Mouse (Mus musculus) myocyte (in vitro differentiated cells): ENCODE measurements around the gene Hsd17b14.

Source experiments
- CEBPB ChIP-seq: IDR thresholded peaks from 2 replicates; pipeline ENCODE4 v1.6.1; 2011; ENCODE audit warnings: mild to moderate bottlenecking, moderate library complexity; ENCODE audit not compliant: poor library complexity, insufficient read depth, severe bottlenecking
- E2F4 ChIP-seq: IDR thresholded peaks from one replicate; pipeline ENCODE4 v1.6.1; 2011; ENCODE audit warnings: mild to moderate bottlenecking, control low read depth, moderate library complexity; ENCODE audit not compliant: insufficient read depth
- MAX ChIP-seq: IDR thresholded peaks from one replicate; pipeline ENCODE4 v1.6.1; 2011; ENCODE audit warnings: low read depth, mild to moderate bottlenecking, control low read depth
- MYOD1 ChIP-seq, 3 experiments: IDR thresholded peaks; one replicate each; pipeline ENCODE4 v1.6.1; 2011; ENCODE audit warnings: control low read depth in 2 of 3, low read depth in 2 of 3, mild to moderate bottlenecking in 2 of 3, moderate library complexity in 1 of 3; ENCODE audit not compliant: insufficient read length in 2 of 3, control insufficient read depth in 1 of 3
- MYOG ChIP-seq, 3 experiments: IDR thresholded peaks; one replicate each; pipeline ENCODE4 v1.6.1; 2011; ENCODE audit warnings: control low read depth in 2 of 3, low read depth in 2 of 3, mild to moderate bottlenecking in 2 of 3; ENCODE audit not compliant: insufficient read length in 2 of 3, control insufficient read depth in 1 of 3, insufficient read depth in 1 of 3
- POLR2A ChIP-seq: IDR thresholded peaks from one replicate; pipeline ENCODE4 v1.6.1; 2011; ENCODE audit warnings: low read depth, mild to moderate bottlenecking, control low read depth, moderate library complexity; ENCODE audit not compliant: insufficient read length
- REST ChIP-seq: IDR thresholded peaks from one replicate; pipeline ENCODE4 v1.6.1; 2011; ENCODE audit warnings: mild to moderate bottlenecking, control low read depth, moderate library complexity; ENCODE audit not compliant: insufficient read depth, insufficient read length
- SRF ChIP-seq: IDR thresholded peaks from one replicate; pipeline ENCODE4 v1.6.1; 2011; ENCODE audit warnings: low read depth; ENCODE audit not compliant: control insufficient read depth, insufficient read length
- TCF12 ChIP-seq: IDR thresholded peaks from one replicate; pipeline ENCODE4 v1.6.1; 2011; ENCODE audit warnings: mild to moderate bottlenecking, control low read depth; ENCODE audit not compliant: poor library complexity, insufficient read depth, severe bottlenecking
- TCF3 ChIP-seq: IDR thresholded peaks from one replicate; pipeline ENCODE4 v1.6.1; 2011; ENCODE audit warnings: low read depth, control low read depth; ENCODE audit not compliant: insufficient read length
- USF1 ChIP-seq: IDR thresholded peaks from one replicate; pipeline ENCODE4 v1.6.1; 2011; ENCODE audit warnings: low read depth, mild to moderate bottlenecking, control low read depth, moderate library complexity

DNA sequence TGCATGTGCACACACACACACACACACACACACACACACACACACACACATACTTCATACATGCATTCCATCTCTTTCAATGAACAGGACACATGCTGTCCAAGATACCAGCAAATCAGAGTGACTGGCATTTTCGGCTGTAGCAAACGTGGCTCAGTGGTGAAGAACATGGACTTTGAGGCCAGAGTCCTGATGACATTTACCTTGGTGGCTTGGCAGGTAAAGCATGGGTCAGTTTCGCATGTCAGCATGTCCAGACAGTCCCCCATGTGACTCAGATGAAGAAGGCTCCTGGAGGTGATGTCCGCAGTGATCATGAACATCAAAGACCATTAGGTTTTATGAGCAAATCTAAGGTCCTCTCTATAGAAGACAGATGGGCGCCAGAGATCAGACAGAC is 42.3 kb downstream of the Hsd17b14 start:
- TF ChIP-seq E2F4 = no peak
- no peak for TF ChIP-seq MAX
- TF ChIP-seq POLR2A = no peak
- no peak for TF ChIP-seq MYOD1 (IDR thresholded peaks at IDR 0.05; ENCODE audit: control insufficient read depth in 1 of 3, insufficient read length in 2 of 3, low read depth in 2 of 3)
- no peak for TF ChIP-seq USF1
- TF ChIP-seq TCF3 = no peak
- no peak for TF ChIP-seq MYOG (IDR thresholded peaks at IDR 0.05; ENCODE audit: control insufficient read depth in 1 of 3, insufficient read depth in 1 of 3, insufficient read length in 2 of 3, low read depth in 2 of 3)
- no peak for TF ChIP-seq CEBPB
- TF ChIP-seq TCF12 = no peak
- no peak for TF ChIP-seq REST
- TF ChIP-seq SRF = no peak
